Mouse (Mus musculus) CH12.LX (cell line): ENCODE results near the gene Ppl. TPM values are rescaled to one million over a fixed set of nuclear protein-coding genes. Genes with fewer than 3 reads are reported as not detected.

Experiments
- DNase-seq: peaks from one replicate; pipeline ENCODE4 v3.0.0-alpha.2; 2013; ENCODE audit errors: extremely low read depth
- H3K27ac ChIP-seq: 2 replicates; pipeline ENCODE4 v1.5.1; 2012; ENCODE audit warnings: low read depth, mild to moderate bottlenecking, control low read depth, moderate library complexity; ENCODE audit not compliant: insufficient read depth
- H3K27me3 ChIP-seq: replicated peaks from 2 replicates; pipeline ENCODE3; 2012; ENCODE audit warnings: inconsistent platforms
- H3K36me3 ChIP-seq, 2 experiments: replicated peaks in 1 of 2; 2 replicates each; pipeline versions ENCODE3 to v1.6.1; 2012; ENCODE audit warnings: inconsistent platforms in 1 of 2, low read length in 1 of 2, mild to moderate bottlenecking in 1 of 2, mixed read lengths in 1 of 2, moderate library complexity in 1 of 2; ENCODE audit not compliant: control insufficient read depth in 1 of 2, insufficient read depth in 1 of 2
- H3K4me1 ChIP-seq, 2 experiments: 2 replicates each; pipeline ENCODE4 v1.6.1; 2012; ENCODE audit warnings: inconsistent platforms in 1 of 2, moderate library complexity in 1 of 2; ENCODE audit not compliant: insufficient read depth in 2 of 2, control insufficient read depth in 1 of 2
- H3K4me2 ChIP-seq: 2 replicates; pipeline ENCODE4 v1.6.1; 2012; ENCODE audit warnings: low read depth, mild to moderate bottlenecking, control low read depth; ENCODE audit not compliant: poor library complexity, insufficient read depth, severe bottlenecking
- H3K4me3 ChIP-seq, 3 experiments: fragments of 150-350 bp in 1 of 3; sonication (generic) in 1 of 3; replicated peaks in 1 of 3; 2 replicates each; pipeline versions ENCODE3 to v1.5.1; 2011 to 2012; ENCODE audit warnings: low read depth in 2 of 3, low read length in 2 of 3, mild to moderate bottlenecking in 2 of 3, moderate library complexity in 2 of 3, control low read depth in 1 of 3, improper control_type of control experiment in 1 of 3, inconsistent platforms in 1 of 3, mixed read lengths in 1 of 3; ENCODE audit not compliant: poor library complexity in 1 of 3
- H3K79me2 ChIP-seq: replicated peaks from 2 replicates; pipeline ENCODE4 v1.6.1; 2012; ENCODE audit warnings: mild to moderate bottlenecking, moderate library complexity; ENCODE audit not compliant: control insufficient read depth, poor library complexity, insufficient read depth, severe bottlenecking; ENCODE audit errors: extremely low read depth
- H3K9ac ChIP-seq: 2 replicates; pipeline ENCODE4 v1.6.1; 2012; ENCODE audit warnings: low read depth, mild to moderate bottlenecking, control low read depth, moderate library complexity; ENCODE audit not compliant: insufficient read depth
- H3K9me3 ChIP-seq: replicated peaks from 2 replicates; pipeline ENCODE3; 2012; ENCODE audit warnings: low read length, inconsistent platforms, mixed read lengths
- BHLHE40 ChIP-seq: IDR thresholded peaks from 2 replicates; pipeline ENCODE4 v1.6.1; 2011; ENCODE audit warnings: mild to moderate bottlenecking, low read depth, low read length, improper control_type of control experiment
- CHD1 ChIP-seq: IDR thresholded peaks from 2 replicates; pipeline ENCODE4 v1.6.1; 2012; ENCODE audit warnings: low read depth, low read length, improper control_type of control experiment, inconsistent platforms
- ETS1 ChIP-seq: conservative IDR thresholded peaks from 2 replicates; pipeline ENCODE4 v1.6.1; 2012; ENCODE audit warnings: low read depth, mild to moderate bottlenecking, inconsistent platforms, low read length, improper control_type of control experiment, moderate library complexity
- IRF4 ChIP-seq: IDR thresholded peaks from 2 replicates; pipeline ENCODE4 v1.6.1; 2014; ENCODE audit warnings: low read depth, mild to moderate bottlenecking, inconsistent platforms, low read length, improper control_type of control experiment
- JUN ChIP-seq: IDR thresholded peaks from 2 replicates; pipeline ENCODE4 v1.6.1; 2011; ENCODE audit warnings: low read depth, mild to moderate bottlenecking, low read length, improper control_type of control experiment, moderate library complexity; ENCODE audit not compliant: insufficient read depth
- JUND ChIP-seq: conservative IDR thresholded peaks from 2 replicates; pipeline ENCODE4 v1.6.1; 2011; ENCODE audit warnings: low read depth, low read length, improper control_type of control experiment
- MEF2A ChIP-seq: IDR thresholded peaks from 2 replicates; pipeline ENCODE4 v1.6.1; 2014; ENCODE audit warnings: low read depth, mild to moderate bottlenecking, inconsistent platforms, low read length, improper control_type of control experiment, borderline replicate concordance
- MXI1 ChIP-seq: IDR thresholded peaks from 2 replicates; pipeline ENCODE4 v1.6.1; 2011; ENCODE audit warnings: mild to moderate bottlenecking, low read depth, low read length, improper control_type of control experiment
- NELFE ChIP-seq: IDR thresholded peaks from 2 replicates; pipeline ENCODE4 v1.6.1; 2011; ENCODE audit warnings: low read depth, low read length, improper control_type of control experiment
- NRF1 ChIP-seq: IDR thresholded peaks from 2 replicates; pipeline ENCODE4 v1.6.1; 2014; ENCODE audit warnings: low read depth, mild to moderate bottlenecking, inconsistent platforms, low read length, improper control_type of control experiment, moderate library complexity
- PAX5 ChIP-seq: IDR thresholded peaks from 2 replicates; pipeline ENCODE4 v1.6.1; 2012; ENCODE audit warnings: low read length, inconsistent platforms, mixed read lengths
- POLR2A ChIP-seq: IDR thresholded peaks from 2 replicates; pipeline ENCODE4 v1.6.1; 2011; ENCODE audit warnings: low read depth, mild to moderate bottlenecking, improper control_type of control experiment, low read length
- POLR2AphosphoS2 ChIP-seq: IDR thresholded peaks from 2 replicates; pipeline ENCODE4 v1.6.1; 2011; ENCODE audit warnings: low read depth, low read length, improper control_type of control experiment
- RCOR1 ChIP-seq: conservative IDR thresholded peaks from 2 replicates; pipeline ENCODE4 v1.6.1; 2012; ENCODE audit warnings: low read depth, mild to moderate bottlenecking, inconsistent platforms, low read length, improper control_type of control experiment
- SMC3 ChIP-seq: IDR thresholded peaks from 2 replicates; pipeline ENCODE4 v1.6.1; 2011; ENCODE audit warnings: low read depth, low read length, improper control_type of control experiment
- UBTF ChIP-seq: IDR thresholded peaks from 2 replicates; pipeline ENCODE4 v1.6.1; 2012; ENCODE audit warnings: low read depth, mild to moderate bottlenecking, inconsistent platforms, low read length, improper control_type of control experiment, moderate library complexity
- USF1 ChIP-seq: IDR thresholded peaks from 2 replicates; pipeline ENCODE4 v1.6.1; 2014; ENCODE audit warnings: low read depth, mild to moderate bottlenecking, inconsistent platforms, low read length, improper control_type of control experiment
- USF2 ChIP-seq: conservative IDR thresholded peaks from 2 replicates; pipeline ENCODE4 v1.6.1; 2011; ENCODE audit warnings: low read depth, low read length, improper control_type of control experiment
- ZKSCAN1 ChIP-seq: IDR thresholded peaks from 2 replicates; pipeline ENCODE4 v1.6.1; 2012; ENCODE audit warnings: low read depth, inconsistent platforms, low read length, improper control_type of control experiment, borderline replicate concordance
- ZMIZ1 ChIP-seq: IDR thresholded peaks from 2 replicates; pipeline ENCODE4 v1.6.1; 2012; ENCODE audit warnings: low read depth, mild to moderate bottlenecking, inconsistent platforms, low read length, improper control_type of control experiment
- ZNF384 ChIP-seq: IDR thresholded peaks from 2 replicates; pipeline ENCODE4 v1.6.1; 2012; ENCODE audit warnings: low read depth, low read length, improper control_type of control experiment, inconsistent platforms
- dilution Hi-C: fragments of 300-500 bp; cut with MboI; formaldehyde crosslinking; loops from 2 replicates; pipeline ENCODE4 v1.14.3; 2020; ENCODE audit warnings: low sequenced_read_pairs; ENCODE audit not compliant: extremely low pct_unique_long_range_greater_than_20kb, extremely low pct_ligation_motif_present
- in situ Hi-C: fragments of 300-500 bp; cut with MboI; formaldehyde crosslinking; loops from 3 replicates; pipeline ENCODE4 v1.14.3; 2019; ENCODE audit warnings: low sequenced_read_pairs, low pct_ligation_motif_present, low pct_unique_long_range_greater_than_20kb, mixed read lengths
- polyA plus RNA-seq: library from polyadenylated mRNA; unstranded; fragments of >175 nt; gene quantifications from 2 replicates; pipeline ENCODE4 v1.2.1, GENCODE M21; 2012; ENCODE audit warnings: low read depth; ENCODE audit not compliant: insufficient read length
- total RNA-seq, 2 experiments: library from RNA; depleted of rRNA; stranded (reverse); fragments of 300-350 nt in 1 of 2; fragments of >200 nt in 1 of 2; gene quantifications; 2 replicates each; pipeline ENCODE4 v1.2.3; 2012 to 2014

The Ppl gene
- total and polyA plus RNA-seq, 3 experiments: 0.04 to 0.25 TPM; not detected in 1

DNA sequence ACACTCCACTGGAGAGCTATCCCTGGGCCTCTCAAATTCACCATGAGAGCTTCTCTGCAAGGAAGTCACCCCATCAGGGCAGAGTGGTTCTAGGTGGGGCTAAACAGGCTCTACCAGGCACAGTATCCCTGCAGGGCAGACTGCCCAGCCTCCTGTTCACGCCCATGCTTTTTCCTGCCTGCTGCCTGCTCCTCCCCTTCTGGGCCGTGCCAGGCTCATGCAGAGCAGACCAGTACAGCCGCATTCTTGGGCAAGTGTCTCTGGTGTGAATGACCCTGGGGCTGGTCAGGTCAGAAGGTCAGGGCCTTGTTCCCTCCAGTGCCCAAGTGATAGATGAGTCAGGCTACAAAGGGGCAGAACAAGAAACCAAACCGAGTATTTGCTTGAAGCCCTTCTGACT lies 4.3 kb upstream of the Ppl start:
- TF ChIP-seq RCOR1 (no peak), JUND (no peak), BHLHE40 (no peak), UBTF (no peak), POLR2A (no peak), ZKSCAN1 (no peak), MEF2A (no peak), USF1 (no peak), NELFE (no peak), JUN (no peak), IRF4 (no peak), PAX5 (no peak), USF2 (no peak), ETS1 (no peak)
- Histone ChIP-seq H3K79me2 (no peaks in the 10 kb centered on the region), H3K27me3 (peaks cover 49% of the 10 kb centered on the region), H3K9me3 (peaks cover 9% of the 10 kb centered on the region), H3K27ac (no peak overlapping the region), H3K4me3 (no peak overlapping the region), H3K4me2 (no peak overlapping the region), H3K9ac (no peak overlapping the region), H3K36me3 (no peaks in the 10 kb centered on the region), H3K4me1 (peaks cover 14 to 22% of the 10 kb centered on the region in 2 experiments)
- no peak for DNase-seq
- dilution Hi-C loops: no loop called here
- in situ Hi-C loops: loop anchor here (25.0 kb wide), 1 partner anchor 499 kb away; the partner anchor contains the start of genes Dnaja3 and Vasn

DNA sequence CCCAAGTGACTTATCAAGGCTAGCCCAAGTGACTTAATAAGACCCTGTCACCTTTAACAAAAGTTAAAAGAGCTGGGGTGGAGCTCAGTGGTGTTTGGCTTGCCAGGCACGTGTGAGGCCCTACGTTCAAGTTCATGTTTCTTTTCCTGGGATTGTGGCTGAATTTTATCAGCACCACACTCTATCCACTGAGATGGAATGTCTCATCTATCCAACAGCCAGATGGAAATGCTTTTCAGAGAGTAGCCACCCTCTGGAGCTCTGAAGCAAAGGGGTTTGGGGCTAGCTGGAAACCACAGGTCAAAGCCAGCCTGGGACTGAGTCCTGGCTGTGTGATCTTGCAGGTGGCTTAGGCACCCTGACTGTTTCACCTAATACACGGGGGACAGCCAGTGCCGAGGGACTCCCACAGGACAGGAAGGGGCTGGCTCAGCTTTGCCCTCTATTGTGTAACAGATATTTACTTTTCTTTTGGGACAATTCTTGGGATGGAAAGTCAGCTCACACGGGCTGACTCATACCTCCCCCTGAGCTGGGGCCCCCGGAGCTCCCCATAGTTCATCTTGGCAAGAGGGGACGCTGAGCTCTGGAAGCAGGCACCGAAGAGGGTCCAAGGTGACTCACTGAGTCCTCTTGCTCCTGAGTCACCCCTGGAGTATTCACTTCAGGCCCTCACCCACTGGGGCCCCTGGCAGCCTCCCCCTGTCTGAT lies 3.5 kb upstream of the Ppl start:
- dilution Hi-C loops: no loop called here
- TF ChIP-seq ETS1 (no peak), ZMIZ1 (no peak), ZNF384 (no peak), BHLHE40 (no peak), POLR2AphosphoS2 (no peak), MXI1 (no peak), NELFE (no peak), CHD1 (no peak), NRF1 (no peak), IRF4 (no peak), POLR2A (no peak), UBTF (no peak), SMC3 (no peak), PAX5 (no peak), JUND (no peak)
- no peak for DNase-seq
- Histone ChIP-seq H3K9me3 (peaks cover 9% of the 10 kb centered on the region), H3K4me2 (no peak overlapping the region), H3K27ac (no peak overlapping the region), H3K27me3 (peaks cover 54% of the 10 kb centered on the region), H3K9ac (no peak overlapping the region), H3K4me3 (no peak overlapping the region), H3K4me1 (peaks cover 15 to 22% of the 10 kb centered on the region in 2 experiments), H3K36me3 (no peaks in the 10 kb centered on the region), H3K79me2 (no peaks in the 10 kb centered on the region)
- in situ Hi-C loops: loop anchor here (25.0 kb wide), 1 partner anchor 498 kb away; the partner anchor contains the start of genes Dnaja3 and Vasn
